Mouse (Mus musculus): ENCODE results near the gene Babam2. TPM values are rescaled to one million over a fixed set of nuclear protein-coding genes. Genes with fewer than 3 reads are reported as not detected.

The Babam2 gene
- polyA plus RNA-seq, 1 experiment from 2014 or later = 22.1 TPM

- H3K4me1 ChIP-seq (ENCODE audit: insufficient read depth) = no peaks in the 10 kb centered on the region
- peaks cover 27% of the 10 kb centered on the region for H3K36me3 ChIP-seq (replicated peaks; ENCODE audit: insufficient read depth, low read length)
- H3K9me3 ChIP-seq (ENCODE audit: low read length) = no peaks in the 10 kb centered on the region
- no peak overlapping the region for H3K4me2 ChIP-seq (ENCODE audit: low read depth, low read length)
- TF ChIP-seq EP300 (IDR thresholded peaks at IDR 0.05; ENCODE audit: low read depth) (no peak), CTCF (IDR thresholded peaks at IDR 0.05; ENCODE audit: low read depth) (no peak)
- H3K9ac ChIP-seq (replicated peaks) = no peak overlapping the region
- ATAC-seq = no peak
- 81% methylated on average over 5 of the region's 5 CpGs for WGBS (ENCODE audit: insufficient replicate concordance)
- H3K27ac ChIP-seq (ENCODE audit: low read depth) = no peak overlapping the region
- no peak for DNase-seq
- no peak overlapping the region for H3K4me3 ChIP-seq (ENCODE audit: low read depth, low read length)
- no peaks in the 10 kb centered on the region for H3K27me3 ChIP-seq (ENCODE audit: insufficient read depth, low read length)
These were observed 7.5 kb downstream of the Babam2 start for GRCm38 (mm10) chr5:31704971-31705370.

GRCm38 (mm10) chr5:31706826-31707225, 9.3 kb downstream of the Babam2 start:
- Histone ChIP-seq H3K36me3 (replicated peaks; ENCODE audit: insufficient read depth, low read length) (peaks cover 26% of the 10 kb centered on the region), H3K4me2 (ENCODE audit: low read depth, low read length) (no peak overlapping the region), H3K9ac (replicated peaks) (no peak overlapping the region), H3K27ac (ENCODE audit: low read depth) (no peak overlapping the region), H3K9me3 (ENCODE audit: low read length) (no peaks in the 10 kb centered on the region), H3K4me3 (ENCODE audit: low read depth, low read length) (no peak overlapping the region), H3K27me3 (ENCODE audit: insufficient read depth, low read length) (no peaks in the 10 kb centered on the region), H3K4me1 (ENCODE audit: insufficient read depth) (no peaks in the 10 kb centered on the region)
- ATAC-seq (no peak), DNase-seq (no peak)
- 80% methylated on average over 4 of the region's 4 CpGs for WGBS (ENCODE audit: insufficient replicate concordance)
- TF ChIP-seq CTCF (IDR thresholded peaks at IDR 0.05; ENCODE audit: low read depth) (no peak), EP300 (IDR thresholded peaks at IDR 0.05; ENCODE audit: low read depth) (no peak)

GRCm38 (mm10) chr5:31709389-31709788, 11.9 kb downstream of the Babam2 start:
- peak; percentile 55 for TF ChIP-seq CTCF (IDR thresholded peaks at IDR 0.05; ENCODE audit: low read depth)
- no peak for TF ChIP-seq EP300 (IDR thresholded peaks at IDR 0.05; ENCODE audit: low read depth)
- 69% methylated on average over 1 of the region's 1 CpGs for WGBS (ENCODE audit: insufficient replicate concordance)
- DNase-seq = peak; percentile 27
- no peak overlapping the region for H3K4me3 ChIP-seq (ENCODE audit: low read depth, low read length)
- H3K9me3 ChIP-seq (ENCODE audit: low read length) = no peaks in the 10 kb centered on the region
- H3K4me1 ChIP-seq (ENCODE audit: insufficient read depth) = peaks cover 17% of the 10 kb centered on the region
- no peak overlapping the region for H3K9ac ChIP-seq (replicated peaks)
- no peak for ATAC-seq
- H3K27me3 ChIP-seq (ENCODE audit: insufficient read depth, low read length) = no peaks in the 10 kb centered on the region
- no peak overlapping the region for H3K4me2 ChIP-seq (ENCODE audit: low read depth, low read length)
- no peak overlapping the region for H3K27ac ChIP-seq (ENCODE audit: low read depth)
- peaks cover 6% of the 10 kb centered on the region; the same call in 1 of the 2 replicates for H3K36me3 ChIP-seq (replicated peaks; ENCODE audit: insufficient read depth, low read length)

GRCm38 (mm10) chr5:31713280-31713711, 15.8 kb downstream of the Babam2 start:
- H3K9ac ChIP-seq (replicated peaks) = no peak overlapping the region
- DNase-seq = no peak
- H3K27ac ChIP-seq (ENCODE audit: low read depth) = 0 out of 2 replicates have a peak overlapping the region, but pooled peaks have one; percentile 29

GRCm38 (mm10) chr5:31713841-31714264, 16.4 kb downstream of the Babam2 start:
- Histone ChIP-seq H3K4me2 (ENCODE audit: low read depth, low read length) (no peak overlapping the region), H3K9me3 (ENCODE audit: low read length) (no peaks in the 10 kb centered on the region), H3K27me3 (ENCODE audit: insufficient read depth, low read length) (no peaks in the 10 kb centered on the region), H3K4me3 (ENCODE audit: low read depth, low read length) (no peak overlapping the region), H3K27ac (ENCODE audit: low read depth) (0 out of 2 replicates have a peak overlapping the region, but pooled peaks have one; percentile 29), H3K4me1 (ENCODE audit: insufficient read depth) (peaks cover 17% of the 10 kb centered on the region), H3K9ac (replicated peaks) (no peak overlapping the region), H3K36me3 (replicated peaks; ENCODE audit: insufficient read depth, low read length) (no peaks in the 10 kb centered on the region)
- ATAC-seq = no peak
- DNase-seq = no peak
- TF ChIP-seq EP300 (IDR thresholded peaks at IDR 0.05; ENCODE audit: low read depth) (no peak), CTCF (IDR thresholded peaks at IDR 0.05; ENCODE audit: low read depth) (no peak)
- WGBS (ENCODE audit: insufficient replicate concordance) = 35% methylated on average over 5 of the region's 5 CpGs

More at GRCm38 (mm10) chr5:31713280-31713711, 15.8 kb downstream of the Babam2 start:
- ATAC-seq = no peak
- TF ChIP-seq CTCF (IDR thresholded peaks at IDR 0.05; ENCODE audit: low read depth) (no peak), EP300 (IDR thresholded peaks at IDR 0.05; ENCODE audit: low read depth) (no peak)
- Histone ChIP-seq H3K36me3 (replicated peaks; ENCODE audit: insufficient read depth, low read length) (no peaks in the 10 kb centered on the region), H3K9me3 (ENCODE audit: low read length) (no peaks in the 10 kb centered on the region), H3K4me3 (ENCODE audit: low read depth, low read length) (no peak overlapping the region), H3K4me1 (ENCODE audit: insufficient read depth) (peaks cover 17% of the 10 kb centered on the region), H3K27me3 (ENCODE audit: insufficient read depth, low read length) (no peaks in the 10 kb centered on the region), H3K4me2 (ENCODE audit: low read depth, low read length) (no peak overlapping the region)
- 37% methylated on average over 2 of the region's 2 CpGs for WGBS (ENCODE audit: insufficient replicate concordance)

- no peak overlapping the region for H3K27ac ChIP-seq (ENCODE audit: low read depth)
These were observed 18.1 kb downstream of the Babam2 start for GRCm38 (mm10) chr5:31715486-31716150.

More at GRCm38 (mm10) chr5:31715486-31716150, 18.1 kb downstream of the Babam2 start:
- H3K36me3 ChIP-seq (replicated peaks; ENCODE audit: insufficient read depth, low read length) = no peaks in the 10 kb centered on the region
- TF ChIP-seq CTCF (IDR thresholded peaks at IDR 0.05; ENCODE audit: low read depth) (no peak), EP300 (IDR thresholded peaks at IDR 0.05; ENCODE audit: low read depth) (no peak)
- no peaks in the 10 kb centered on the region for H3K27me3 ChIP-seq (ENCODE audit: insufficient read depth, low read length)
- ATAC-seq (no peak), DNase-seq (no peak)
- H3K4me3 ChIP-seq (ENCODE audit: low read depth, low read length) = no peak overlapping the region
- H3K9ac ChIP-seq (replicated peaks) = no peak overlapping the region
- H3K4me1 ChIP-seq (ENCODE audit: insufficient read depth) = peaks cover 17% of the 10 kb centered on the region
- 76% methylated on average over 4 of the region's 4 CpGs for WGBS (ENCODE audit: insufficient replicate concordance)
- H3K4me2 ChIP-seq (ENCODE audit: low read depth, low read length) = no peak overlapping the region
- no peaks in the 10 kb centered on the region for H3K9me3 ChIP-seq (ENCODE audit: low read length)

Measured in liver, postnatal 0 days (tissue).